Mouse (Mus musculus) urinary bladder, postnatal 14 days (tissue): ENCODE results near the gene Ptcra.
"Not testable (repeated sequence)": the region's sequence is repeated elsewhere in the genome, so short reads cannot be mapped to it uniquely, and the experiment has no call there.

Source experiments
- DNase-seq: peaks from one replicate; pipeline ENCODE4 v3.0.0; 2021; ENCODE audit warnings: low spot score

The Ptcra gene

GRCm38 (mm10) chr17:46763544-46763943 lies at the start of gene Ptcra:
Ptcra (minus strand) TSS chr17:46763712.
- DNase-seq = no peak

GRCm38 (mm10) chr17:46812442-46812841 lies 48.9 kb upstream of the Ptcra start:
- DNase-seq = no peak

- no peak for DNase-seq
These were observed 47.2 kb upstream of the Ptcra start for GRCm38 (mm10) chr17:46810672-46811071.

GRCm38 (mm10) chr17:46809131-46809830 lies 45.8 kb upstream of the Ptcra start:
- DNase-seq = no peak

DNA sequence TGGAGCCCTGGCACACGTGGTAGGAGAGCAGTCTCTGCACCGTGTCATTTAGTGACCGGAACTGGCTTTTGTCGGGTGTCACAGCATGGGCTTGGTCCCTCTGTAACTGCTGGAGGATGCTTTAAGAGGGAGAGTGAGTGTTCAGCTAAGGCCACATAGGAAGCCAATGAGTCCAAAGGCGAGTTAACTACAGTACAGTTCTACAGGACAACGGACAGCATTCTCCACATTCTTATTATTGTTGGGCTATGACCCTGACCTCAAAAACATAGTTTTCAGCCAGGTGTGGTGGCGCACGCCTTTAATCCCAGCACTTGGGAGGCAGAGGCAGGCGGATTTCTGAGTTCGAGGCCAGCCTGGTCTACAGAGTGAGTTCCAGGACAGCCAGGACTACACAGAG lies 44.9 kb upstream of the Ptcra start:
- no peak for DNase-seq

DNA sequence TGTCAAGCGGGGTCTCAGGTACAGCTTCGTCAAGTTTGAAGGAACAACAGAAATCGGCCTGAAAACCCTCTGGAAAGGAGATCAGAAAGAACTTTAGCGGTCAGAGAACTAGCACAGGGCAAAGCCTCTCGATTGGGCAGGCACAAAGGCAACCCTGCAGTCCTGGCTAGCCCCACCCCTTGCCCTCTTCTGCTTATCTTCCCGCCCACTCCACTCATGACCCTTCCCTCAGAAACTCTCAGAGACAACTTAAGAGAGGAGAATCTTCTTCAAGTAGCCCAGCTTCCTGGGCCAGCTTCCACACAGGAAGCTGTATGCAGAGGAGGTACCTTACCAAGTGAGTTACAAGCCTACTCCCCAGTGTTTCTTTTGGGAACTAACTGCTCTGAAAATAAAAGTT lies 38.2 kb upstream of the Ptcra start:
- DNase-seq = no peak

DNA sequence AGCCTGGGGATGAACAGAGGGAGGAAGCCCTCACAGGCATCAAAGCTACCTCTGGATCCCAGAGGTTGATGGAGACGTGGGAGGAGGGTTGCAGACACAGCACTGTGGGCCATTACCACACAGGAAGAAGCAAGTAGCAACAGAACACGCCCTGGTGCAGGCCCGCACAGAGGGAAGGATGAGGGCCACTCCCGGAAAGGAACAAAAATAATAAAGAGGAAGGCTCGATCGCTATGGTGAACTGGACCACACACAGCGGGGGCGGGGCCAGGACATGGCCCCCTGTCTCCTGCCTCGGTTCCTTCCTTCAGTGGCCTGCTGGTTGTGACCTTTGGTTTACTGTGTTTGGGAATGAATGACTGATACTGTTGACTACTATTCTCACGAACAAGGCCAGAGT lies 36.2 kb upstream of the Ptcra start:
- no peak for DNase-seq

- no peak for DNase-seq
These were observed 33.9 kb upstream of the Ptcra start for GRCm38 (mm10) chr17:46797386-46797785.

GRCm38 (mm10) chr17:46796743-46797142 lies 33.2 kb upstream of the Ptcra start:
- DNase-seq = no peak

DNA sequence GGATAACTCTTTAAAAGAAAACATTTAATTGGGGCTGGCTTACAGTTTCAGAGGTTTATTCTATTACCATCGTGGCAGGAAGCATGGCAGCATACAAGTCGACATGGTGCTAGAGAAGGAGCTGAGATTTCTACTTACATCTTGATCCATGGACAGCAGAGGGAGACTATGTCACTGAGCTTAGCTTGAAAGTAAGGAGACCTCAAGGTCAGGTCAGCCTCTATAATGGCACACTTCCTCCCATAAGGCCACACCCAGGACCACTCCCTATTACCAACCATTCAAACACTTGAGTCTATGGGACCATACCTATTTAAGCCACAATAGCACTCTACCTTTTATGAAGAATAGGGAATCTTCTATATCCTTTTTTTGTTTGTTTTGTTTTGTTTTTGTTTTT lies 29.5 kb upstream of the Ptcra start:
- DNase-seq = no peak

GRCm38 (mm10) chr17:46787974-46788373 lies 24.5 kb upstream of the Ptcra start:
- not testable (repeated sequence) for DNase-seq

DNA sequence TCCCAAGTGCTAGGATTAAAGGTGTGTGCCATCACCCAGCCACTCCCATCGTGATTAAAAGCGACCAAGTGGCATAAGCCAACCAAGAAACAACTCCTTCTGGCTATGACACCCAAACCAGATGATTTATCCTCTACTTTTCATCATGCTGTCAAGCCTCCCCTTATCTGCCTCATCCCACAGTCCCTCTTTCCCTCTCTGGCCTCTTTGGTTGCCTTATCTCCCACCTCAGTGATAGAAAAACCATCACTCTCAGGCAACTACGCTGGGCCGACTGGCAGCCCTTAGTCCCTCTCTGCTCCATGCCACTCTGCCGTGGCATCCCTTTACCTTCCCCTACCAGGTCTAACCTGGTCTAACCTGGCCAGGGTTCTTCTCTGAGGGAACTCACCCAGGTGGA lies 23.4 kb upstream of the Ptcra start:
- DNase-seq = no peak

DNA sequence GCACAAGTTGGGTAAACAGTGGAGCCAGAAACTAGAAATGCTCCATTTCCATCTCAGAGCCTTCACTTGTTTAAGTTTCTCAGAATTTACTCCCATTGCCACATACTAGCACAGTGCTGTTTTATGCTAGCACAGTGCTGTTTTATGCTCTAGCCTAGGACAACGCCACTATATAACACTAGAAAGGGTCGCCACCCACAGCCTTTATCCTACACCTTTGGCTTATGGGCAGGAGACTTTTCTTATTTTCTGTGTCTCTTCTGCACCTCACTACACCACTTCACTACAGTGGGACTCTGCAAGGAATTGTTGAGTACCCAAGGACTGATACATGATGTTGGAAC lies 19.7 kb upstream of the Ptcra start:
- no peak for DNase-seq

GRCm38 (mm10) chr17:46782341-46783221 lies 19.1 kb upstream of the Ptcra start, which contains the start of gene Rpl7l1:
Rpl7l1 (minus strand) TSS chr17:46782672.
- peak; percentile 92 for DNase-seq

DNA sequence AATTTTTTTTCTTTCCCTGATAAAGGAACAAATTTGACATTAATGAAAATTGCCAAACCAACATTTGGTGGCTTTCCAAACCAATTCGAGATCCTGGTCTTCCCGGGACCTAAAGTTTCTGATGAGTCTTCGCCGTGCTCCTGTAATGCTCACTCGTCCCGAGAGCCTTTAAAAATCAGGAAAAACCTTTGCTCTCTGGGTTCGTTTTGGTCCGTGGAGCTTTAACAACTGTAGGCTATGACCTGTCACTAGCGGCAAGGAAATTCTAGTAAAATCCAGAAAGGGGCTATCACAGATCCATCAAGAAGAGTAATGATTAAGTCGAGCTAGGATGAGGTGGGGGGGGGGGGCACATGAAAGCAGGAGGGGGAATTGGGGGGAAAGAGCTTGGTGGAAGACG lies 18.4 kb upstream of the Ptcra start:
- DNase-seq = no peak

GRCm38 (mm10) chr17:46776087-46776486 lies 12.6 kb upstream of the Ptcra start:
- DNase-seq = no peak

- no peak for DNase-seq
These were observed 11.6 kb upstream of the Ptcra start for GRCm38 (mm10) chr17:46775070-46775469.

DNA sequence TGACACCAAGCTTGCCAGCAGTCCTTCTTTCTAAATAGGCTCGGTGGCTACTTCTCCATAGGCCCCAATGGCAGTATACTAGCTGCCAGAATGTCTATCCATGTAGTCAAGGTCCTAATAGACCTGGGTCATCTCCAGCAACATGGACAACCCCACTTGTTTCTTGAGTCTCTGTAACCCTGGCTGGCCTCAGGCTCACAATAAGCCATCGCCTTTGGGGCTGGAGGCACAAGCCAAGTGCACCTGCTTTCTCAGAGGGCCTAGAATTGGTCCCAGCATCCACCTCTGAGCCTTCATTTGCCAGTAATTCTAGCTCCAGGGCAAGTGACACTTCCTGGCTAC lies 10.6 kb upstream of the Ptcra start:
- DNase-seq = no peak

GRCm38 (mm10) chr17:46773278-46774130 lies 10.0 kb upstream of the Ptcra start:
- DNase-seq = no peak

- peak; percentile 85 for DNase-seq
These were observed 9.1 kb upstream of the Ptcra start, which contains the start of gene 2310039H08Rik for GRCm38 (mm10) chr17:46772404-46773277. 2310039H08Rik (plus strand) TSS chr17:46772635.

GRCm38 (mm10) chr17:46772038-46772403 lies 8.5 kb upstream of the Ptcra start:
- no peak for DNase-seq

DNA sequence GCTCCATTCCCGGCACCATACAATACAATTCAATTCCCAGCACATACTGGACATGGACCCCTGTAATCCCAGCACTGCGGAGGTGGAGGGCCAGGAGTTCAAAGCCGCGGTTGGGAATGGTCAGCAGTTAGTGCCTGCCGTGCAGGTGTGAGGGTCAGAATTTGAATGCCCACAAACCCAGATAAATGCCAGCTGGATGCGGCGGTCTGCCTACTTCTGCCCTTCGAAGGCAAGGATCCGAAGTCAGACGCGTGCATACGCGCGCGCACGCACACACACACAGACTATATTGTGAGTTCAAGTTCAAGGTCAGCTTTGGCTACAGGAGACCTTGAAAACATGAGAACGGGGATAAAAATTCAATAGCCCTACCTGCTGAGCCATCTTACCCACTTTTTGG lies 8.1 kb upstream of the Ptcra start:
- DNase-seq = no peak
